Mouse (Mus musculus): Measurements from ENCODE around the gene Frmpd4.

Frmpd4 gene

DNA sequence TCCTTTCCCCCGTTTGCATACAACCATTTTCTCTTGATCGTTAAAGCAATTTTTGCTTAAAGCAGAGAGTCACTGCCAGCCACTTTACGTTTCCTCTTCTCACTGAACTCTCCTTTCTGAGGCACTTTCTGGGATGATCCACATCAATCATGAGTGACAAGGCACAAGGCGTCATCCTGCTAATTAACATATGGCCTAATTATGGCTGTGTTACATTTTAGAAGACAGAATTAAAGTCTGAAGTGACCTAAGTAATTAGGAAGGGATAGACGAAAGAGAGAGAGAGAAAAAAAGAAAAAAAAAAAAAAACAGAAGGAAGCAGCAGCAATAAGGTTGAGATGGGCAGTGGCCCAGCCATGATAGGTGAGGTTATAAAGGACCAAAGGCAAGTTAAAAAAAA is at the start of gene Frmpd4:
TSS of gene Frmpd4 (minus strand) at position 101 of the 400 bp plus-strand sequence.
- DNase-seq (ENCODE audit: low spot score), result no peak

DNA sequence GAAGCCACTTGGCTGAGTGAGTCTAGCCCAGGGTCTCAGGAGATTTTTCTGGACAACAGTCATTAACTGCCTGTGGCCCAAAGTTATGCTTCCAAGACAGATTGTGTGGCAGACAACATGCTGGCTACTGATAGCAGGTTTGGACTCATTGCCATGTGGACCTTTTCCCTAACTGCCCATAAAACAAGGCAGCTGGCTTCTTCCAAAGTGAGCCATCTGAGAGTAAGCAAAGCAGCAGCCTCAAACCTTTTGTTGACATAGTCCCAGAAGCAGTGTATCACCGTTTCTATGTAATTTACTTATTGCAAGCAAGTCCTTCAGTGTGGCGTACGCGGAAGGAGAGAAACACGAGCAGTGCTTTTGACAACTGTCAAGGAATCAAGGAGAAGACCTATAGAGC is 18.2 kb upstream of the Frmpd4 start:
- no peak for DNase-seq (ENCODE audit: low spot score)

DNA sequence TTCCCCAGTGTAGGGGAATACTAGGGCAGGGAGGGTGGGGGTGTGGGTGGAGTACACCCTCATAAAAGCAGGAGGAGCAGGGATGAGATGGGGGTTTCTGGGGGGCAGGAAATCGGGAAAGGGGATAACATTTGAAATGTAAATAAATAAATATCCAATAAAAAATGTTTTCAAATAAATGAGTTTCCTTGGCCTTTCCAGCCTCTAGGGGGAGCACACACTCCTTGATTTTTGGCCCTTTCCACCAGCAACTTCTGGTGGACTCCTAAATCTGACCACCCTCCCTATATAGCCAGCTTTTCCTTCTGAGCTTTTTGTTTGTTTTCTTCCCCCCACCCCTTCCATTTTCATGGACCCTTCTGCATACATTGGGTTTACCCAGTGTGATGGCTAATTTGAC is 7.3 kb upstream of the Frmpd4 start:
- no peak for DNase-seq (ENCODE audit: low spot score)

DNA sequence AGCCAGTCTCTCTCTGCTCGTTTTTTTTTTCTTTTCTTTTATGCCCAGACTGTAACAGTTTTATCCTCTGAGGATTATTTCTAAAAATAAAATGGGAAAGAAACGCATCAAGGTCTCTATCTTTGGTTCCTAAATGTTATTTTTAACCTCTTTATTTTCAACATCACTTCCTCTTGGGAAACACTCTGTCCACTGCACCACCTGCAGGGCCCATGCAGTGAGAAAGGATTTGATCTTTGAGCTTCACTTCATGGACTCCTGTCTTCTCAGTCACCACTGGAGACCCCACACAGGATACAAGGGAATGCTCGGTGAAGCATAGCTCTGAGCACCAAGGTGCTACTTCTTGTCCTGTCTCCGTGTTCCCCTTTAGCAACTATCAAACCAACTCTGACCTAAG is 5.2 kb downstream of the Frmpd4 start:
- DNase-seq (ENCODE audit: low spot score), result no peak

DNA sequence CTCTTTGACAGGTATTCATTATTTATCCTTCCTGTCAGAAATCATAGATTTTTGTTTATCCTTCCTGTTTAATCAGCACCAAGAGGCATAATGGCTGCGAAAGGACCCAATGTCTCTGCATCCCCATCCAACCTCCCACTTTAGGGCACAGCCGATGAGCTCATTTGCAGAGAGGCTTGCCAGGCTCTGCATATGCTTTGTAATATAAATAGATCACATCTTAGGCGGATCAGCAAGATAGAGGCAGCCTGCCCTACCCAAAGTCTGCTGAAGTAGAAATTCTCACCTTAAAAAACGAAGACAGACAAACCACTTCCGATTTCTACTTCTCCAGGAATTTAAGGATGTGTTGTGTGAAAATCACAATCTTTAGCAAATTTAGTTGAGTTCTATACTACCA is 7.8 kb downstream of the Frmpd4 start:
- no peak for DNase-seq (ENCODE audit: low spot score)

DNA sequence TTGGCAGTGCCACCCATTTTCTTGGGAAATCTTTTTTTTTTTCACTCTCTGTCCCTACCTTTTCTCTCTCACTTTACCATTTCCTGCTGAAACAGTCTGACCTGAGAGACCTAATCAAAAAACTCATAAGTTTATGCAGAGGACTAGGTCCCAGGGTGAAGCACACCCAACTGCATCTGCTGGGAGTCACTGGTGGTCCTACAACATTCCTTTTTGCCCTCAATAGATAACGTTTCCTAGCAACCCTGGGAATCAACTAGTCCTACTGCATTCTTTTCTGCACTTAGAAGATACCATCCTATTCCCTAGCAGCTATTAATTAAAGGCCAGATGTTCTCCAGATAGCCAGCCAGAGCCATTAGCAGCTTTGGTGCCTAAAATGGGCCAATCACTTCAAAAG is 71.8 kb downstream of the Frmpd4 start:
- DNase-seq (ENCODE audit: low spot score), result no peak

DNA sequence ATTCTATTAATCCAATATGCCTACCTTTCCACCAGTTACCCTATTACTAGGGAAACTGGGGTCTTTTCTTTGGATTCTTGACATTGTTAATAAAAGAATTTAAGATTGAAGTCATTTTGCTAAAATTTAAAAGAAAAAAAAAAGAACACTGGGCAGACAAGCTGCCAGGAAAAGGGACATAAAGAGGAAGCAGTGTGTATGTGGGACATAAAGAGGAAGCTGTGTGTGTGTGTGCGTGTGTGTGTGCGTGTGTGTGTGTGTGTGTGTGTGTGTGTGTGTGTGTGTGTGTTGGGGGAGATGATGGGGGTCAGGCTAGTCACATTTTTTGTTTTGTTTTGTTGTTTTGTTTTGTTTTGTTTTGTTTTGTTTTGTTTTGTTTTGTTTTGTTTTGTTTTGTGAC is 121.8 kb downstream of the Frmpd4 start:
- no peak for DNase-seq (ENCODE audit: low spot score)

DNA sequence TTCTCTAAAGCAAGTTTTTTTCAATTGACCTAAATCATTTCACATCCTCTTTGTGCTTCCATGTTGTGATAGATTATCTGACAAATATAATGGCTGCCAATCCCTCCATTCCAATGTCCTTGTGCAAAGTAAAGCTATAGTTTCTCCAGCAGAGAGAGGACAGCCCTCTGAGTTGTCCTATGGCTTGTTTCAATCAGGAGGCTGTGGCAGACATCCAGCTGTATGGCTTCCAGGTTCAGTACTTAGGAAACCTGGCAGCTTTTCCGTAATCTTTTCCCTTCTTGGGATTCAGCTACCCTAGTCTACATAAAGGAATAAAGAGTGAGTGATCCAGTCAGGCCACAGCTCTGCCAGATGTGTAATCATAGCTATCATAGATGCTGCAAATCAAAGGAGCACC is 145.8 kb downstream of the Frmpd4 start:
- DNase-seq (ENCODE audit: low spot score), result no peak

DNA sequence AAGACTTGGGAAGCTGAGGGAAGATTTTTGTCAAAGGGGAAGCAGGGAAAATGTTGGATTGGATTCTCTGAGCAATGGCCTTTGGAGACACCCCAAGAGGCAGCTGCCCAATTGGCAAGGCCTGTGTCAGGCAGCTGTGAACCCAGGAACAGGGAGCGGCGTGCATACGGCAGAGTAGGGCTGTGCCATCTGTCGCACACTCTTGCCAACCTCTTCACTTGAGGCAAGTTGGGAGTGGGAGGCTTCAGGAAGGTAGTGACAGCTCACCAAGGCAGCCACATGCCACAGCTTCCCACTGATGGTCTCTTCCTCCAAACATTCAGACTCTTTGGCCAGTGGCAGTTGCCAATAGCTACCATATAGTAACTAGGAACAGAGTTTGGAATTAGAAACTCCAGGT is 147.2 kb downstream of the Frmpd4 start:
- DNase-seq (ENCODE audit: low spot score), result no peak

DNA sequence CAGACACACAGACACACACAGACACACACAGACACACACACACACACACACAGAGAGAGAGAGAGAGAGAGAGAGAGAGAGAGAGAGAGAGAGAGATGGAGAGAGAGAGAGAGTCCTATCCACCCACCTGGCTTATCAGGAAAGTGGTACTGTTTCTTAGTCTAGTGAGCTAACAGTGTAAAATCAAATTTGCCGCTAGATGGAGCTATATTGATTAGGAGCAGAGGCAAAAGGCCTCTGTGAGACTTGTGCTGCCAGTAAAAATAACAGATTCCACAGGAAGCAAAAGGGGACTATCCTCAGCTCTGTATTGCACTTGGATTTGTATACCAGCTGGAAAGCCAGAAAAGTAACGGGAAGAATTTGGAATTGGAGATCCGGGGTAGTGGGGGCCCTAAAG is 161.6 kb downstream of the Frmpd4 start:
- no peak for DNase-seq (ENCODE audit: low spot score)

DNA sequence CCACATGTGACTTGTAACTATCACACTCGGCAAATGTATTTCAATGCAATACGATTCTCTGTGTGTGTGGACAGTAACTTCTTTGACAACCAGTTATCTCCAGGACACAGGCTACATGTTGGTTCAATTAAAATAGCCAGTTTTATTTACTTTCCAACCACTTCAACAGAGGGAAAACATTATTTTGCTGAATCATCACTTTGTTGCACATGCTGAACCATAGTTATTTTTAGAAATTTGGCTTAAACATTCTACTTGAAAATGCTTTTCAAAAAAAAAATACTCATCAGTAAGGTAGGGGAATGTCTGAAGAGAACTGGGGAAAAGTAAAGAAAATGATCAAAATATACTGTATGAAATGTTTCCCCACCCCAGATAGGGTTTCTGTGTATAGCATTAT is 173.5 kb downstream of the Frmpd4 start:
- DNase-seq (ENCODE audit: low spot score), result no peak

DNA sequence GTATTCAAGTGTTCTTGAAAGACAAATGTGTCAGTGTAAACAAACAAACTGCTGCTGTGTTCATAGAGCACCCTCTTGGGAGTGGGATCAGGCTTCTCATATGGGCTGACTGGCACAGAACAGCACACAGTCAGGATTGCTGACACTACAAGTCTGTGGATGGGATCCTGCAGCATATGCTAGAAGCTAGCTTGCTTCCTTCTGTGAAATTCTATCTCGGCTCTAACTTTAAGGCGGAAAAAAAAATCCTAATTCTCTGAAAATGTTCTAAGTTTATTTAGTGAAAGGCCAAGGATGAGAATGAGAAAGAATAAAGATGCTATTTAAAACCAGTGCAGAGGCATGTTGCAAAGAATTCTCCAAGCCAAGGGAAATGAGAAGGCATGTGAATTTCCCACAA is 226.6 kb downstream of the Frmpd4 start:
- DNase-seq (ENCODE audit: low spot score), result no peak

DNA sequence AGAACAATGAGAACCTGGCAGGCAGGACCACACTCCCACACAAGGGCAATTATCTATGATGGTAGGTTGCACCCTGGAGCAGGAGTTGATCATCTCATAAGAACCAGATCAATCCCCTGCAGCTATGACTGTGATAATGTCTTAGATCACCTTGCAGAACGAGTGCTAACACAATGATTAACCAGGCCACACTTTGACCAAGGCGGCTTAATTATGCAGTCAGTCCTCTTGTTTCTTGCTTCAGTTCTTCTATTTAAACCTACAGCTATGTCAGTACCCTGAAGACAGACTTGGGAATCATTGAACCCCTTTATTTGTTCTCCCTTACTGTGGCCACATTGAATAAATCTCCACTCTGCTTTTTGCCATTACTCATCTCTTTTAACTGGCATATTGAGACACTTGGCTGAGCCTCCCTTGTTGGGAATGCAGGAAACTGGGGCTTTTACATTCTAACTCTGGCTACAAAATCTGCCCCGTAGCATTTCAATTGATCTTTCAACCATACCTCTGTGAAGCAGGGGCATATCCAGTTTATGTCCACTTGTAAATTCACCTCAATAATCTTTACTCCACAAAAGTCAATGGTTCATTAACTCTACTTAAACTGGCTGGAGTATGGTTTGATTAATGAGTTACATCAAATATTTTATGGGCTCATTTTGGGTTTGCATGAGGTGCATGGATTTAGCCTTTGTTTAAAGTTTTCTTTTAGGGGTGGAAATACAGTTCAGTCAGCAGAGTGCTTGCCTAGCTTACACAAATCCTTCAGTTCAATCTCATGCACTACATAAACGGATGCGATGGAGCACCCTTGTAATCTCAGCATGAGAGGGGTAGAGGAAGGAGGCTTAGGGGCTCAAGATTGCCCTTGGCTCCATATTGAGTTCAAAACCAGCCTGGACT is 227.5 kb downstream of the Frmpd4 start:
- no peak for DNase-seq (ENCODE audit: low spot score)

DNA sequence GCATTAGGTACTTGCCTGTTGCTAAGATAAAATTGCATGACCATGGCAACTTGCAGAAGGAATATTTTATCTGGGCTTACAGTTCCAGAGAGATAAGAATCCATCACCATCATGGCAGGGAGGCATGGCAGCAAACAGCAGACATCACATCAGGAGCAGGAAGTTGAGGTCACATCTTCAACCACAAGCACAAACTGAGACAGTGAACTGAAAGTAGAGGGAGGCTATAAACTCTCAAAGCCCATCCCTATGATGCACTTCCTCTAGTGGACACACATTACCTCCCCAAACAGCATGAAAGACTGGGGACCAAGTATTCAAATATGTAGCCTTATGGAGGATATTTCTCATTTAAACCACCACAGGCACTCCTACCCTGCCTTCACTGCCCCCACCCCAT is 238.8 kb downstream of the Frmpd4 start:
- no peak for DNase-seq (ENCODE audit: low spot score)

DNA sequence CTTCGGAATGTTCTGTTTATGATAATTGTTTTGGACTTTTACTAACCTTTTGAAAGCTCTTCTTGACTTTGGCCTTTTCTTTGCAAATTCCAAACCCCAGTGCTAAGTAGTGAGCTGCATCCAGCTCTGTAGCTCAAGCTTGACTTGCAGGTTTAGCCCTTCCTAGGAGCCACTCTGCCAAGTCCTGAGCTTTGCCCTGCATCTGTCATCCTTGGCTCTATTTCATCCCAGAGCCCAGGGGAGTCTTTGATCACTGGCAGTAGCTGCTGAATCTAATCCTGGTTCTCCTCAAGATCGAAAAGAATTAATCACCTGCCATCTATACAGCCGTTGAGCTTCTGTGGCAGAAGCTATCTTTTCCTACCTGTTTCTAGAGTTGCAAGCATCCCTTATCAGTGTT is 251.9 kb downstream of the Frmpd4 start:
- DNase-seq (ENCODE audit: low spot score), result no peak

DNA sequence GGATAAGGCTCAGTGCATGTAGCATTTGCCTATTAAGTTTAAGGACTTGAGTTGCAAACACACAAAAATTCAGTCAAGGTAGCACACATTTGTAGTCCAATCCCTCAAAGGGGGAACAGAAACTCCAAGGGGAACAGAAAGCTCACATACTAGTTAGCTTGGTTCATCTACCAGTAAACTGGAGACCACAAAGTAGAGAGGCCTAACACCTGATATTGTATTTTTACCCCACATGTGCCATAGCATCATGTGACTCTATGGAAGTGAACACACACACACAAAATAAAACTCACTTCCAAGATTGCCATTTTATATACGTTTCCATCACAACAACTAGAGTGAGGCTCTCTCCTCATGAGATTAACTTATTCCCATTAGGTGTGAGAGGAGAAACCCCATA is 264.9 kb downstream of the Frmpd4 start:
- no peak for DNase-seq (ENCODE audit: low spot score)

DNA sequence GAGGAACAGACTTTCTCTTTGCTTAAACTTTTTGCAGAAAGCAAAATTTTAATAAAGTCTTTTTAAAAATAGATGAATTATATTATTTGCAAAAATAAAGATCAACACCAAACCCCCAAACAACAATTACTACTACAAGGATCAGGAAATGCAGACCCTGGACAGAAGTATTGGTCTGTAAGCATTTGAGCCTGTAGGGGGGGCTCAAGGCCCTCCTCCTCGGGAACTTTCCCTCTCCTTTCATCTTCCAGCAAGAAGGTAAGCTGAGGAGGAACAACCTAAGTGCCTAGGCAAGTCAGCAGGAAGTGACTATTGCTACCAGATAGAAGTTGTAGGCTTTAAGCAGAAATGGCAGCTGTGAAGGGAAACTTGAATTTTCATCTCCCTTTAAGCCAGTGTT is 266.9 kb downstream of the Frmpd4 start:
- DNase-seq (ENCODE audit: low spot score), result no peak

DNA sequence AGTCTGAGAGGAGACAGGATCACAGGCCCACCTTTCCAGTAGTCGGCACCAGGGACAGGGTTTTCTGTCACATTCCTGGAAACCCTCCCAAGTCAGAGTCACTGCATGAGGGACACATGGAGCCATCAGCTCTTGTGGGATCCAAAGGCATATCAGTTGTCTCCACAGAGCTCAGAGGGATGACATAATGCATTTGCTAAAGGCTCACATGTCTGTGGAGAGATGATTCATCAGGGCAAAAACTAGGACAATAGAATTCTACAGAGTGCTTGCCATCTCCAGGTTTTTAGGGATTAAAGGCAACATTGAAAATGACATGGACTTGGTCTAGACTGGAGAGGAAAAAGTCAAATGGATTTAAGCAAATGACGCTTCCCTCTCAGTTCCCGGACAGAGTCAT is 284.5 kb downstream of the Frmpd4 start:
- no peak for DNase-seq (ENCODE audit: low spot score)

DNA sequence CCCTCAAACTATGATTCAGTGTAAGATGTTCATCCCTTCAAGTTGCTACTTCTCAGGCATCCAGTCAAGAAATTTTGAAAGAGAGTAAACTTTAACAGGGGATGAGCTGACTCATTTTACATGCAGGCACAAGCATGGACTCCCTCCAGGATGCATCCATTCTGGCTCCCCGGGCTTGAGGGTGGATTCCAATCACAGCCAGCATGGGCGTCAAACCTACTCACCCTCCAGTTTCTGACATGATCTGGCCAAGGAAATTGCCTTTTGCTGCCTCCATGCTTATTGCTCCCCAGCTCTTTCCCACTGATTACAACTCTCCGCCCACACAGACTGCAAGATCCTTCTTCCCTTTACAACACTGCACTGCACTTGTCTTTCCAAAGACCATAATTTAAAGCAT is 370.0 kb downstream of the Frmpd4 start:
- DNase-seq (ENCODE audit: low spot score), result no peak

DNA sequence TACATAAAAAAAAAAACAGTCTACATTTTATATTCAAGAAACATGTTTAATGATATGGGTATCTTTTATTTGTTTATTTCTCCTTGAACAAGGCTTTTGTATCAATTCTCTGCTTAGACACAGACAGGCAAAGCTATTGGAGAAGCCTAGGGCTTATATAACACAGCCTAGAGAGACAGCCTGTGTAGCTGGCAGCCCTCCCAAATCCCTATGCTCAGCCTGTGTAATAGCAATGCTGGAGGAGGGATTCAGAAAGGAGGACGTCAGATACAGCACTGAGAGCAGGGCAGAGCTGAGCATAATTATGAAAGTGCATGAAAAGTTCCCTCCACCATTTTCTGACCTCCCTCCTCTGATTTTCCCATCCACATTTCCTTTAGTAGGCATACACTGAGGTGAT is 385.1 kb downstream of the Frmpd4 start:
- DNase-seq (ENCODE audit: low spot score), result no peak

DNA sequence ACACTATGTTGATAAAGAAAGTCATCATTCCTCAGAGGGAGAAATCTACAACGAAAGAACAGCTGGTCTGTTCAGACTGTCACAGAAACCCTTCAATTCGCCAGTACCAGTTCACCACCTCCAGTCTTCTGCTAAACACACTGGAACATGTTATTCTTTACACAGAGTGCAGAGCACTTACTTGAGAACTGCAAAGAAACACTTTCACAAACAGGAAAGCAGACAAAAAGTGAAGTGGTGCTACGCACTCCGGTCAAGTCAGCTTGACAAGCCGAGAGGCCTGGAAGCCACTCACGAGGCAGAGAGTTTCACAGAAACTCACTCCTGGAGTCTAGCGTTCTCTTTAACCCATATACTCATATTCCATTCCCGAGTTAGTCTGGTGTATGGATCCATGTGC is 387.5 kb downstream of the Frmpd4 start:
- no peak for DNase-seq (ENCODE audit: low spot score)

DNA sequence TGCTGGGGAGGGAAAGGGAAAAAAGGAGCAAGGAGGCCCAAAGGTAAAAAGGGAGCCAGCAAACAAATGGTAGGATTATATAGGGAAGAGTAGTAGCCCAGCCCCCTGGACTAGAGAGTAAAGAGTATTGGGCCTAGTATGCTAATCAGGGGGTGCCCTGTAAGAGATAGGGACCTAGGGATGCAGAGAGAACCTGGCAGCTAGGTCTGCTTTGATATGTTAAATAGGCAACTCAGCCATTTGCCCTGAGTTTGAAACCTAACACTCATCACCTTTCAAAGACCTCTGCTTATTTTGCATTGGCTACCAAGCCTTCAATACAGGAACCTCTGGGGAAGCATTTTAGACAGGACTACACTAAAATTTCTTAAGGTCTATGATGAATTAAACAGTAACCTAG is 414.0 kb downstream of the Frmpd4 start:
- DNase-seq (ENCODE audit: low spot score), result no peak

DNA sequence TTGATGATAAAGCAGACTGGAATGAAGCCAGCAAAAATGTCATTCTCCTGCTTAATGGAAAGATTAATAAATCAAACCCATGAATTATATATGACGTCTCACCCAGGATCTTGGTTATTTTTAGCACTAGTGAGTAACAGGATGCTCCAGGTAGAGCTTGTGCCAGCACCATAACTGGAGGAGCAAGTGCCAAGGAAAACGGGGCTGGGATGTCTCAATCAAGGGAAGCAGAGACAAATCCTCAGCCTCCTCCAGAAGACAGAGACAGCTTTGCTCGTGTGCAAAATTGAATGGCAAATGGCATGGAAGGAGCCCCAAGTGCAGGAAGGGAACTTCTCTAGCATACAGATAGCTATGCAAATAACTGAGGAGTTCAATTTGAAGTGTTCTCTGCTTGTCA is 418.2 kb downstream of the Frmpd4 start:
- no peak for DNase-seq (ENCODE audit: low spot score)

DNA sequence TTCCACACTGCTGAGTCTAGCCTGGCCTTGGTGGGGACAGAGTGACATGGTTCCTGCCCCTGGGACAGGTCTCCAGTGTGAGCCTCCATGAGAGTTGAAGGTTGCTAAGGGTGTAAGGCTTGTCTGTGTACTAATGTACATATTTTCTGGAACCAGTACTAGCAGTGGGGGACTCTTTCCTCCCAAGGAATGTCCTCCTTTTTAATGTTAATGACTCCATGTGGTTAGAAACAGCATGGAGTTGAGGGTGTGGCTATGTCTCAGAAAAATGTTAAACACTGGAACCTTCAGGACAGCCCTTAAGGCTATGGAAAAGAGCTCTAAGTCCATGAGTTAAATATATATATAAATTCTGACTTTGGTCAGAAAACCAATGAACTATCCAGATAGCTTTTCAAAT is 436.0 kb downstream of the Frmpd4 start:
- no peak for DNase-seq (ENCODE audit: low spot score)
